Mouse (Mus musculus): Measurements from ENCODE around the gene Esp23. TPM values are rescaled to one million over a fixed set of nuclear protein-coding genes. Genes with fewer than 3 reads are reported as not detected.

The Esp23 gene
- polyA plus RNA-seq (2017; shearing (Covaris generic)), result not detected

GRCm38 (mm10) chr17:39076937-39077336, at the start of gene Esp23:
TSS of gene Esp23 (minus strand) at chr17:39077037.

GRCm38 (mm10) chr17:39095034-39095433, 18.2 kb upstream of the Esp23 start, which contains the start of gene Esp22:
TSS of gene Esp22 (plus strand) at chr17:39095334.

GRCm38 (mm10) chr17:39043241-39043640, 33.6 kb downstream of the Esp23 start, which contains the start of gene Gm21903:
TSS of gene Gm21903 (minus strand) at chr17:39043341.

GRCm38 (mm10) chr17:39036395-39036794, 40.4 kb downstream of the Esp23 start, which contains the start of gene Esp24:
TSS of gene Esp24 (plus strand) at chr17:39036695.

Other genes starting within 250 kb of the Esp23 start
- not detected for gene Esp24, start 40.3 kb downstream of the Esp23 start, polyA plus RNA-seq (2017; shearing (Covaris generic))
- gene Gm21903, start 33.7 kb downstream of the Esp23 start, polyA plus RNA-seq (2017; shearing (Covaris generic)), result not detected
- gene Esp22, start 18.3 kb upstream of the Esp23 start, polyA plus RNA-seq (2017; shearing (Covaris generic)), result not detected

Data from naive thymus-derived CD4-positive, alpha-beta T cell, adult 5 months (primary cell).